Mouse (Mus musculus): ENCODE measurements around the gene Kng1. TPM values are rescaled to one million over a fixed set of nuclear protein-coding genes. Genes with fewer than 3 reads are reported as not detected.
"Not testable (repeated sequence)": the region's sequence is repeated elsewhere in the genome, so short reads cannot be mapped to it uniquely, and the experiment has no call there.

Kng1 gene
- polyA plus RNA-seq, 1 experiment from 2014 or later: 42.4 TPM

DNA sequence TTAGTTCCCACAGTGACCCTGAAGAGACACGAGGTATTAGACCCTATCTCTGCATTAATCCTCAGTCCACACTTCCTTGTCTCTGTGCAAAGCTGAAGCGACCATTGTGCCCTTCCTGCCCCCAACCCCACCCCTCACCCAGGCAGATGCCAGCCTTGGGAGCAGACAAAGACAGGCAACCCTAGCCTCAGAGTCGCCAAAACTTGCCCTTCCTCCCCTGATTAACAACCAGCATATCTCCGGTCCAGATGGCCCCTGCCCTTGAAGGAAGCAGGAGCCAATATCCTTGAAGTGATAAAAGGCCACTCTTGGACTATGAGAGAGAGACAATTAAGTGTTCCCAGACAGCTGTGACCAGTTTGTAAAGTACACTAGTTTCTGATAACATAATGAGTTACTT is 16.8 kb upstream of the Kng1 start:
- Histone ChIP-seq H3K4me3 (replicated peaks) (no peak overlapping the region), H3K4me2 (no peak overlapping the region), H3K36me3 (no peaks in the 10 kb centered on the region), H3K4me1 (no peaks in the 10 kb centered on the region), H3K27me3 (replicated peaks) (no peaks in the 10 kb centered on the region), H3K9me3 (no peaks in the 10 kb centered on the region), H3K27ac (no peak overlapping the region), H3K9ac (no peak overlapping the region)
- 30% methylated on average over 4 of the region's 4 CpGs for WGBS
- ATAC-seq (ENCODE audit: insufficient read depth, low FRiP score, low read depth): no peak

- no peaks in the 10 kb centered on the region for H3K27me3 ChIP-seq (replicated peaks)
- ATAC-seq (ENCODE audit: insufficient read depth, low FRiP score, low read depth): no peak
- no peak overlapping the region for H3K4me3 ChIP-seq (replicated peaks)
- no peaks in the 10 kb centered on the region for H3K9me3 ChIP-seq
- H3K27ac ChIP-seq: no peak overlapping the region
- no peaks in the 10 kb centered on the region for H3K4me1 ChIP-seq
- WGBS: 64% methylated on average over 5 of the region's 5 CpGs
- no peaks in the 10 kb centered on the region for H3K36me3 ChIP-seq
- no peak overlapping the region for H3K4me2 ChIP-seq
- no peak overlapping the region for H3K9ac ChIP-seq
Measured at GRCm38 (mm10) chr16:23046319-23046718, 11.3 kb upstream of the Kng1 start.

- not testable (repeated sequence) for H3K36me3 ChIP-seq; H3K9ac ChIP-seq; H3K27me3 ChIP-seq (replicated peaks); H3K4me3 ChIP-seq (replicated peaks); H3K4me2 ChIP-seq; H3K9me3 ChIP-seq; ATAC-seq (ENCODE audit: insufficient read depth, low FRiP score, low read depth); H3K27ac ChIP-seq; H3K4me1 ChIP-seq
- 54% methylated on average over 4 of the region's 4 CpGs for WGBS
Measured at GRCm38 (mm10) chr16:23059630-23060029, 2.0 kb downstream of the Kng1 start.

DNA sequence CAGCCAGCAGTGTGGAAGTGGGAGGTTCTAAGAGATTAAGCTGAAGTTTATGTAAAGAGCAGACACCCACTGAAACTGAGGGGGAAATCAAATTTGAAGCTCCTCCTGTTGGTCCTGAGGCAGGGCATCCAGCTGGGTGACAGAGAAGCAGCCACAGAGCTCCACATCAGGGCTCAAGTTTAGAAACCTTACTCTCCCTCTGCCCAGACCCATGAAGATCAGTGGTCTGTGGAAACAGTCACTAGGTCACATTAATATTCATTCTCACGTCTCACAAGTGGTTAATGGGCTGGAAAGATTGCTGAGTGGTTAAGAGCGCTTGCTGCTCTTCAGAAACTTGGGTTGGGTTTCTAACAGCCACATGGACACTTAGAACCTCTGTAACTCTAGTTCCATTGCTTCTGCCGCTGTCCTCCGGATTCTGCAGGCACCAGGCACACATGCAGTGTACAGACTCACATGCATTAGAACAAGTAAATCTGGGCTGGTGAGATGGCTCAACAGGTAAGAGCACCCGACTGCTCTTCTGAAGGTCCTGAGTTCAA is 3.2 kb downstream of the Kng1 start:
- not testable (repeated sequence) for H3K4me2 ChIP-seq; H3K36me3 ChIP-seq; H3K9ac ChIP-seq; H3K27ac ChIP-seq; H3K27me3 ChIP-seq (replicated peaks); H3K9me3 ChIP-seq; ATAC-seq (ENCODE audit: insufficient read depth, low FRiP score, low read depth); H3K4me1 ChIP-seq; H3K4me3 ChIP-seq (replicated peaks)
- 85% methylated on average over 5 of the region's 5 CpGs for WGBS

- not testable (repeated sequence) for H3K4me3 ChIP-seq (replicated peaks); H3K27ac ChIP-seq; H3K9ac ChIP-seq; H3K4me2 ChIP-seq; H3K36me3 ChIP-seq; H3K27me3 ChIP-seq (replicated peaks); H3K9me3 ChIP-seq; H3K4me1 ChIP-seq; ATAC-seq (ENCODE audit: insufficient read depth, low FRiP score, low read depth)
- 78% methylated on average over 6 of the region's 6 CpGs for WGBS
Measured at GRCm38 (mm10) chr16:23077516-23077915, 19.9 kb downstream of the Kng1 start.

- not testable (repeated sequence) for H3K27me3 ChIP-seq (replicated peaks); H3K4me2 ChIP-seq; H3K9ac ChIP-seq; H3K4me1 ChIP-seq; H3K4me3 ChIP-seq (replicated peaks); H3K36me3 ChIP-seq; H3K9me3 ChIP-seq; ATAC-seq (ENCODE audit: insufficient read depth, low FRiP score, low read depth); H3K27ac ChIP-seq
- 72% methylated on average over 8 of the region's 8 CpGs for WGBS
Measured at GRCm38 (mm10) chr16:23087159-23087558, 29.5 kb downstream of the Kng1 start.

DNA sequence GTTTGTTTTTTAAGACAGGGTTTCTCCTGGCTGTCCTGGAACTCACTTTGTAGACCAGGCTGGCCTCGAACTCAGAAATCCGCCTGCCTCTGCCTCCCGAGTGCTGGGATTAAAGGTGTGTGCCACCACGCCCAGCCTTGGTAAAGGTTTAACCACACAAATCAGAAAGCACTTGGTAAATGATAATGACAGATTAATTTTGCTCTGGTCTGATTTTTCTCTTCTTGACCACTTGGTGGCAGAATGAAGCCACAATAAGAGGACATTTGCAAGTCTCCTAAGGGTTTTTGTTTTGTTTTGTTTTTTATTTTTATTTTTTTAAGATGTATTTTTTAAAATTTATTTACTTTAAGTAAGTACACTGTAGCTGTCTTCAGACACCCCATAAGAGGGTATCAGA is 30.0 kb downstream of the Kng1 start:
- not testable (repeated sequence) for ATAC-seq (ENCODE audit: insufficient read depth, low FRiP score, low read depth); H3K27ac ChIP-seq; H3K36me3 ChIP-seq; H3K9me3 ChIP-seq; H3K4me3 ChIP-seq (replicated peaks); H3K4me2 ChIP-seq; H3K9ac ChIP-seq; H3K4me1 ChIP-seq; H3K27me3 ChIP-seq (replicated peaks)
- 42% methylated on average over 4 of the region's 4 CpGs for WGBS

DNA sequence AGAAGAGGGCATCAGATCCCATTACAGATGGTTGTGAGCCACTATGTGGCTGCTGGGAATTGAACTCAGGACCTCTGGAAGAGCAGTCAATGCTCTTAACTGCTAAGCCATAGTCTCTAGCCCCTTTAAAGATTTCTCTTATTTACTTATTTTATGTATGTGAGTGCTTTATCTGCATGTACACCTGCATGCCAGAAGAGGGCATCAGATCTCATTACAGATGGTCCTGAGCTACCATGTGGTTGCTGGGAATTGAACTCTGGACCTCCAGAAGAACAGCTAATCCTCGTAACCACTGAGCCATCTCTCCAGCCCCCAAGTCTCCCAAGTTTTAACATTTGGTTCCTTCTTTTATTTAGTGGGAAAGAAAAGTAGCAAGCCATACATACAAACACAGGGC is 30.8 kb downstream of the Kng1 start:
- H3K27me3 ChIP-seq (replicated peaks); H3K36me3 ChIP-seq; H3K27ac ChIP-seq; H3K4me1 ChIP-seq; H3K4me2 ChIP-seq; H3K9me3 ChIP-seq; H3K4me3 ChIP-seq (replicated peaks); H3K9ac ChIP-seq; ATAC-seq (ENCODE audit: insufficient read depth, low FRiP score, low read depth): not testable (repeated sequence)
- WGBS: 87% methylated on average over 1 of the region's 1 CpGs

DNA sequence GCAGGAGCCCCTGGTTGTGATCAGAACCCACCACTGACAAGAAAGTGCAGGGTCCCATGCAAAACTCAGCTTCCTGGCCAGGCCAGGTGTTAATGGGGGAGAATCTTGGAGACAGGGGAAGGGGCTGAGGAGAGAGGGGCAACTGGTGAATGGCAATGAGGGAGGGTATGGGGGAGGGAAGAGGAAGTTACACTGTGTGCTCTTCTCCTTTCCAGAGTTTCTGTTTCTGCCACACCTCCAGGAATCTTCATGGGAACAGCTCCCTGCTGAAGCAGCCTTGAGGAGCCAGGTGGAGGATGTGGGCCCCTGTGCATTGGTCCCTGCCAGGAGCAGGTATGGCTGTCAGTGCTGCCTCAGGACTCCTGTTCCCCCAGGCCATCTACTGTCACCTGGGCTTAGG is 33.7 kb downstream of the Kng1 start:
- not testable (repeated sequence) for H3K4me3 ChIP-seq (replicated peaks); H3K36me3 ChIP-seq; H3K9ac ChIP-seq; H3K4me2 ChIP-seq; H3K4me1 ChIP-seq; ATAC-seq (ENCODE audit: insufficient read depth, low FRiP score, low read depth); H3K27me3 ChIP-seq (replicated peaks); H3K9me3 ChIP-seq; H3K27ac ChIP-seq

DNA sequence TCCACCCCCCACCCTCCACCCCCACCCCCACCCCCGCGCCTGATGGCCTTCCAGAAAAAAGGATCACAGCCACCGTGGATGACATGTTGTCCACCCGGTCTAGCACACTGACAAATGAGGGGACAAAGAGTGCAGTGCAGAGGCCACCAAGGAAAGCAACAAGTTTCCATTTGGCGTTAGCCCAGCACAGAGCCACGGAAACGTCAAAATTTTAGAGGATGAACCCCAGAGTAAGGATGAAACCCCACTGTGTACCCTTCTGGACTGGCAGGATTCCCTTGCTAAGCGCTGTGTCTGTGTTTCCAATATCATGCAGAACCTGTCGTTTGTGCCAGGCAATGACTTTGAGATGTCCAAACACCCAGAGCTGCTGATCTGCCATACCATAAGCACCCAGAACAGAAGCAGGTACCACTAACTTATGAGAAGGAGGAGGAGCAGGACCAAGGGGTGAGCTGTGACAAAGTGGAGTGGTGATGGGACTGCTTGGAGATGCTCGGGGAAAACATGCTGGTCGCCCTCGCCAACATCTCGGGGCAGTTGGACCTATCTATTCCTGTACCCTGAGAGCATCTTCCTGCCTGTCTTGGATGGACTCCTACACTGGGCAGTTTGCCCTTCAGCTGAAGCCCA is 35.8 kb downstream of the Kng1 start:
- 74% methylated on average over 13 of the region's 13 CpGs for WGBS
- Histone ChIP-seq H3K9me3 (no peaks in the 10 kb centered on the region), H3K4me2 (no peak overlapping the region), H3K9ac (no peak overlapping the region), H3K27ac (no peak overlapping the region), H3K4me3 (replicated peaks) (no peak overlapping the region), H3K4me1 (no peaks in the 10 kb centered on the region), H3K36me3 (no peaks in the 10 kb centered on the region), H3K27me3 (replicated peaks) (no peaks in the 10 kb centered on the region)
- no peak for ATAC-seq (ENCODE audit: insufficient read depth, low FRiP score, low read depth)

GRCm38 (mm10) chr16:23094136-23094535 is 36.5 kb downstream of the Kng1 start:
- no peak overlapping the region for H3K4me2 ChIP-seq
- no peak overlapping the region for H3K4me3 ChIP-seq (replicated peaks)
- ATAC-seq (ENCODE audit: insufficient read depth, low FRiP score, low read depth): no peak
- no peaks in the 10 kb centered on the region for H3K36me3 ChIP-seq
- no peaks in the 10 kb centered on the region for H3K4me1 ChIP-seq
- no peak overlapping the region for H3K9ac ChIP-seq
- WGBS: 84% methylated on average over 6 of the region's 6 CpGs
- H3K27ac ChIP-seq: no peak overlapping the region
- H3K9me3 ChIP-seq: no peaks in the 10 kb centered on the region
- H3K27me3 ChIP-seq (replicated peaks): no peaks in the 10 kb centered on the region

- not testable (repeated sequence) for H3K4me1 ChIP-seq; H3K9ac ChIP-seq; H3K4me2 ChIP-seq; H3K27me3 ChIP-seq (replicated peaks); H3K27ac ChIP-seq; H3K36me3 ChIP-seq; H3K9me3 ChIP-seq; ATAC-seq (ENCODE audit: insufficient read depth, low FRiP score, low read depth); H3K4me3 ChIP-seq (replicated peaks)
- 88% methylated on average over 5 of the region's 5 CpGs for WGBS
Measured at GRCm38 (mm10) chr16:23095581-23095980, 37.9 kb downstream of the Kng1 start.

DNA sequence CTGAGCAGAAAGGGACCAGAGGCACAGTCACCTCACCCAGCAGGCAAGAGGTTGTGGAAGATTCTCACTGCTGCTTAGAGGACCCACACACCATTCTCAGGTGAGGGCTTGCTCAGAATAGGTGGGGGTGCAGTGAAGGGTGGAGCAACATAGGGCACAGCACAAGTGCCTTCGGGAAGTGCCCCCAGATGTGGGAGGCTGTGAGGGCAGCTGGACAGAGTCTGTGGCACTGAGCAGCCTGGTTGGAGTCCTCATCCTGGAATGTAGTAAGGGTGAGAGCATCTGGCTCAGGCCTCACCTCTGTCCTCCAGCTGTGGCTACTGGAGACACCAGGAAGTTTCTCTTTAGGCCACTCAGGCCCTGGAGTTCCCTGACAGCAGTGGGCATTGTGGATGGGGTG is 39.2 kb downstream of the Kng1 start:
- not testable (repeated sequence) for H3K36me3 ChIP-seq; H3K27me3 ChIP-seq (replicated peaks); H3K9me3 ChIP-seq; H3K4me3 ChIP-seq (replicated peaks); H3K4me2 ChIP-seq; H3K27ac ChIP-seq; H3K4me1 ChIP-seq; H3K9ac ChIP-seq; ATAC-seq (ENCODE audit: insufficient read depth, low FRiP score, low read depth)
- 80% methylated on average over 1 of the region's 1 CpGs for WGBS
